Mouse (Mus musculus): ENCODE data around the gene Kctd13. TPM values are rescaled to one million over a fixed set of nuclear protein-coding genes. Genes with fewer than 3 reads are reported as not detected.
"Not testable (repeated sequence)": the region's sequence is repeated elsewhere in the genome, so short reads cannot be mapped to it uniquely, and the experiment has no call there.

Kctd13 gene
- polyA plus RNA-seq, 1 experiment from 2014 or later = 6.2 TPM

DNA sequence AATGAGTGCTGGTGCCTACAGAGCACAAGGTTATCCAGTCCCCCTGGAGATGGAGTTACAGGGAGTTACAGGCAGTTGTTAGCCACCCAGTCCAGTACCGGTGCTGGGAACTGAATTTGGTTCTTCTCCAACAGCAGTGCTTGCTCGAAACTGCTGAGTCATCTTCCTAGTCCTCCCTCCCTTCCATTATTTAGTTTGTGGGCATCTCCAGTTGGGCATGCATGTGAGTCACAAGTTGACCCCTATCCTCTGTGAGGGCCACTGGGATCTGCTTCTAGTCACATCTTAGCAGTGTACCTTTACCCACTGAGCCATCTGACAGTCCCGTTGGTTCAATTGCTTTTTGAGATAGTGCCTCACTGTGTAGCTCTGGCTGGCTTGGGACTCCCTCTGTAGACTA lies 23.1 kb upstream of the Kctd13 start:
- 44% methylated on average over 3 of the region's 3 CpGs for WGBS (ENCODE audit: insufficient replicate concordance)
- no peak for ATAC-seq (ENCODE audit: low read depth)
- Histone ChIP-seq H3K36me3 (no peaks in the 10 kb centered on the region), H3K9me3 (replicated peaks) (no peaks in the 10 kb centered on the region), H3K9ac (no peak overlapping the region), H3K4me3 (replicated peaks) (no peak overlapping the region), H3K27ac (no peak overlapping the region), H3K27me3 (no peaks in the 10 kb centered on the region), H3K4me2 (no peak overlapping the region), H3K4me1 (replicated peaks) (peaks cover 6% of the 10 kb centered on the region)
- DNase-seq = no peak

DNA sequence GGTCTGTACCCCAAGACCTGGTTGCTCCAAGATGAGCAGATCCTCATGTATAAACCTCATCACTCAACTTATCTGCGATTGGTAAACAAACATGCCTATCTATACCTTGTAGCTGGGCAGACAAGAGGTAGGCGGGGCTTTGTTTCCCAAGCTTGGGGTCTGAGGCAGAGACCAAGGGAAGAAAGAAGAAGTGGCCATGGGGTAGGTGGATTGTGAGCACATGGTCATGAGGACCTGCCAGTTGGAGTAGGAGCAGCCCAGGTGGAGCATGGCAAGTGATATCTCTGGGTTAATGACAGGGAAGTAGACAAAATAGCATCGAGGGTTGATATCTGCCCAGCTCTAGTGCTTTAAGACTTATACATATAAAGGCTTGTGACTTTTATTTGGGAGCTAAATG lies 13.8 kb upstream of the Kctd13 start:
- ATAC-seq (ENCODE audit: low read depth) = no peak
- WGBS (ENCODE audit: insufficient replicate concordance) = 65% methylated on average over 3 of the region's 3 CpGs

GRCm38 (mm10) chr7:126918356-126918755 lies 10.3 kb upstream of the Kctd13 start:
- not testable (repeated sequence) for H3K9me3 ChIP-seq (replicated peaks); H3K9ac ChIP-seq; ATAC-seq (ENCODE audit: low read depth); H3K36me3 ChIP-seq; H3K27me3 ChIP-seq; H3K27ac ChIP-seq; DNase-seq; H3K4me2 ChIP-seq; H3K4me3 ChIP-seq (replicated peaks)
- 45% methylated on average over 4 of the region's 4 CpGs for WGBS (ENCODE audit: insufficient replicate concordance)
- H3K4me1 ChIP-seq (replicated peaks) = peaks cover 17% of the 10 kb centered on the region

More for the DNA sequence above, 13.8 kb upstream of the Kctd13 start:
- no peak overlapping the region for H3K4me3 ChIP-seq (replicated peaks)
- no peak overlapping the region for H3K27ac ChIP-seq
- no peaks in the 10 kb centered on the region for H3K36me3 ChIP-seq
- no peaks in the 10 kb centered on the region for H3K9me3 ChIP-seq (replicated peaks)
- H3K9ac ChIP-seq = no peak overlapping the region
- H3K4me1 ChIP-seq (replicated peaks) = no peaks in the 10 kb centered on the region
- DNase-seq = no peak
- no peak overlapping the region for H3K4me2 ChIP-seq
- no peaks in the 10 kb centered on the region for H3K27me3 ChIP-seq

GRCm38 (mm10) chr7:126919973-126920372 lies 8.7 kb upstream of the Kctd13 start:
- H3K9me3 ChIP-seq (replicated peaks) = no peaks in the 10 kb centered on the region
- ATAC-seq (ENCODE audit: low read depth) (no peak), DNase-seq (no peak)
- WGBS (ENCODE audit: insufficient replicate concordance) = 63% methylated on average over 4 of the region's 4 CpGs
- H3K36me3 ChIP-seq = no peaks in the 10 kb centered on the region
- H3K4me2 ChIP-seq = no peak overlapping the region
- H3K27me3 ChIP-seq = no peaks in the 10 kb centered on the region
- H3K4me3 ChIP-seq (replicated peaks) = no peak overlapping the region
- peaks cover 33% of the 10 kb centered on the region for H3K4me1 ChIP-seq (replicated peaks)
- H3K9ac ChIP-seq = no peak overlapping the region
- no peak overlapping the region for H3K27ac ChIP-seq

- H3K4me2 ChIP-seq = no peak overlapping the region
- H3K4me1 ChIP-seq (replicated peaks) = peaks cover 45% of the 10 kb centered on the region
- no peak overlapping the region for H3K9ac ChIP-seq
- no peaks in the 10 kb centered on the region for H3K9me3 ChIP-seq (replicated peaks)
- H3K36me3 ChIP-seq = no peaks in the 10 kb centered on the region
- H3K4me3 ChIP-seq (replicated peaks) = no peak overlapping the region
- no peak for DNase-seq
- no peak overlapping the region for H3K27ac ChIP-seq
- no peak for ATAC-seq (ENCODE audit: low read depth)
- WGBS (ENCODE audit: insufficient replicate concordance) = 62% methylated on average over 2 of the region's 2 CpGs
- no peaks in the 10 kb centered on the region for H3K27me3 ChIP-seq
Observed at GRCm38 (mm10) chr7:126921563-126921962, 7.1 kb upstream of the Kctd13 start.

- no peak for ATAC-seq (ENCODE audit: low read depth)
- no peak for DNase-seq
- 65% methylated on average over 5 of the region's 5 CpGs for WGBS (ENCODE audit: insufficient replicate concordance)
- H3K4me3 ChIP-seq (replicated peaks) = no peak within 1 kb of the TSS
- peak within 1 kb of the TSS; percentile 15 for H3K4me2 ChIP-seq
- peak within 1 kb of the TSS; percentile 30; the same call in 1 of the 2 replicates for H3K27ac ChIP-seq
- H3K36me3 ChIP-seq = no peaks in the 10 kb centered on the region
- no peaks in the 10 kb centered on the region for H3K27me3 ChIP-seq
- H3K9me3 ChIP-seq (replicated peaks) = no peaks in the 10 kb centered on the region
- no peak within 1 kb of the TSS for H3K9ac ChIP-seq
- peaks cover 55% of the 10 kb centered on the region for H3K4me1 ChIP-seq (replicated peaks)
Observed at GRCm38 (mm10) chr7:126922624-126923060, 6.0 kb upstream of the Kctd13 start, which contains the start of gene Tmem219. TSS of gene Tmem219 (minus strand) at chr7:126922917.

- Histone ChIP-seq H3K27me3 (no peaks in the 10 kb centered on the region), H3K27ac (peak overlapping the region; percentile 30; the same call in 1 of the 2 replicates), H3K4me2 (no peak overlapping the region), H3K4me1 (replicated peaks) (peaks cover 63% of the 10 kb centered on the region), H3K9me3 (replicated peaks) (no peaks in the 10 kb centered on the region), H3K36me3 (no peaks in the 10 kb centered on the region), H3K9ac (no peak overlapping the region), H3K4me3 (replicated peaks) (no peak overlapping the region)
- no peak for ATAC-seq (ENCODE audit: low read depth)
- DNase-seq = no peak
- 48% methylated on average over 5 of the region's 5 CpGs for WGBS (ENCODE audit: insufficient replicate concordance)
Observed at GRCm38 (mm10) chr7:126923999-126924398, 4.7 kb upstream of the Kctd13 start.

DNA sequence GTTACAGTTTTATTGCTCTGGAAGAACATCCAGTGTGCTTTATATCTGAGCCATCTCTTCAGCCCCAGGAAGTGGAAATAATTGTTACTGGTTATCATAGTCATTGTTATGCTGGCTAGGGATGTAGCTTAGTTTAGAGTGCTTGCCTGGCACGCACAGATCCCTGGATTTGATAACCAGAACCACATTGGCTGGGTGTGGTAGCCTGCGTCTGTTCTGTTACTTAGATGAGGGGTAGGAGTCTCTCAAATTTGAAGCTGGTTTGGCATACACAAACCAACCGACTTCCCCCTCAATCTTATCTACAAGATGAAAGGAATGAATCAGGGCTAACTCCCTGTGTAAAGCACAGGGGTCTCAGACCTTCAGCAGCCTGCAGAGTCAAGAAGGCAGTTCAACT lies 2.4 kb upstream of the Kctd13 start:
- no peak overlapping the region for H3K9ac ChIP-seq
- H3K4me2 ChIP-seq = no peak overlapping the region
- H3K9me3 ChIP-seq (replicated peaks) = no peaks in the 10 kb centered on the region
- peak; percentile 27; the same call in 1 of the 2 replicates for ATAC-seq (ENCODE audit: low read depth)
- no peak overlapping the region; the same call in 1 of the 2 replicates for H3K27ac ChIP-seq
- peaks cover 9% of the 10 kb centered on the region; the same call in 1 of the 2 replicates for H3K36me3 ChIP-seq
- no peak overlapping the region for H3K4me3 ChIP-seq (replicated peaks)
- no peaks in the 10 kb centered on the region for H3K27me3 ChIP-seq
- peaks cover 79% of the 10 kb centered on the region for H3K4me1 ChIP-seq (replicated peaks)
- DNase-seq = no peak
- WGBS (ENCODE audit: insufficient replicate concordance) = 7% methylated on average over 3 of the region's 3 CpGs

DNA sequence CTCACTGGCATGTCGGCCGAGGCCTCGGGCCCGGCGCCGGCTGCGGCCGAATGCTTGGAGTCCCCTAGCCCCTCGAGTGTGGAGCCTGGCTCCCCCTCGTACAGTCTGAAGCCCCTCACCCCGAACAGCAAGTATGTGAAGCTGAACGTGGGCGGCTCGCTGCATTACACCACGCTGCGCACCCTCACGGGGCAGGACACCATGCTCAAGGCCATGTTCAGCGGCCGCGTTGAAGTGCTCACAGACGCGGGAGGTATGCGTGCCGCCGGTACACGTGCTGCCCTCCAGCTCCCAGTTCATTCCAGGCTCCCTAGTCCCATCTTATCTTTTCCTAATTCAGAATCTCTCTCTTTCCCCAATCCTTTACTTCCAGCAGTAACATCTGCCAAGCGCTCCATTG lies 367 bp downstream of the Kctd13 start:
- H3K9me3 ChIP-seq (replicated peaks) = no peaks in the 10 kb centered on the region
- WGBS (ENCODE audit: insufficient replicate concordance) = 1% methylated on average over 27 of the region's 27 CpGs
- peak overlapping the region; percentile 90 for H3K4me3 ChIP-seq (replicated peaks)
- H3K4me1 ChIP-seq (replicated peaks) = peaks cover 56% of the 10 kb centered on the region
- peak overlapping the region; percentile 84 for H3K27ac ChIP-seq
- H3K36me3 ChIP-seq = peaks cover 25% of the 10 kb centered on the region; the same call in 1 of the 2 replicates
- H3K27me3 ChIP-seq = no peaks in the 10 kb centered on the region
- no peak for DNase-seq
- H3K4me2 ChIP-seq = peak overlapping the region; percentile 100
- peak overlapping the region; percentile 96 for H3K9ac ChIP-seq
- ATAC-seq (ENCODE audit: low read depth) = peak; percentile 50

DNA sequence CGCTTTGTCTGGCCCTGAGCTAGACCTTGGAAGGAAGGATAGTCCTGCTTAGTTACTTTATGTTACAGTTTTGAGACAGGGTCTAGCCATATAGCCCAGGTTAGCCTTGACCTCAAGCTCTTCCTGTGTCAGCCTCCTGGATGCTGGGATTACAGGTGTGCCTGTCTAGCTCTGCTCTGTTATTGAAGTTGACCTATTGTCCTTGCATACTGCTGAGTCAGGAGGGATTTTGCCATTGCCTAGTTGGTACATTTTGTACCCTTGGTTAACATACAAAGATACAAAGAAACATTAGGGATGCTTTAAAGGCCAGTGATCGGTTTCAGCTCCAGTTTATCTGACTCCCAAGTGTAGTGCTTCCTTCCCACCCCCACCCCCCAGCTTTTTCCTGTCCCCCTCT lies 4.0 kb downstream of the Kctd13 start:
- Histone ChIP-seq H3K36me3 (peaks cover 43% of the 10 kb centered on the region), H3K27ac (no peak overlapping the region), H3K4me2 (no peak overlapping the region), H3K4me1 (replicated peaks) (peaks cover 24% of the 10 kb centered on the region), H3K9ac (no peak overlapping the region), H3K9me3 (replicated peaks) (no peaks in the 10 kb centered on the region), H3K4me3 (replicated peaks) (no peak overlapping the region), H3K27me3 (no peaks in the 10 kb centered on the region)
- no peak for DNase-seq
- ATAC-seq (ENCODE audit: low read depth) = no peak
- 63% methylated on average over 2 of the region's 2 CpGs for WGBS (ENCODE audit: insufficient replicate concordance)

- DNase-seq = no peak
- H3K27ac ChIP-seq = no peak overlapping the region
- H3K9ac ChIP-seq = no peak overlapping the region
- H3K9me3 ChIP-seq (replicated peaks) = no peaks in the 10 kb centered on the region
- peaks cover 8% of the 10 kb centered on the region for H3K4me1 ChIP-seq (replicated peaks)
- H3K27me3 ChIP-seq = no peaks in the 10 kb centered on the region
- no peak for ATAC-seq (ENCODE audit: low read depth)
- H3K4me2 ChIP-seq = no peak overlapping the region
- peaks cover 23% of the 10 kb centered on the region for H3K36me3 ChIP-seq
- WGBS (ENCODE audit: insufficient replicate concordance) = 58% methylated on average over 6 of the region's 6 CpGs
- H3K4me3 ChIP-seq (replicated peaks) = no peak overlapping the region
Observed at GRCm38 (mm10) chr7:126941171-126941570, 12.5 kb downstream of the Kctd13 start.

- Histone ChIP-seq H3K4me3 (replicated peaks) (no peak overlapping the region), H3K9ac (no peak overlapping the region), H3K9me3 (replicated peaks) (no peaks in the 10 kb centered on the region), H3K27ac (no peak overlapping the region), H3K36me3 (peaks cover 19% of the 10 kb centered on the region), H3K27me3 (no peaks in the 10 kb centered on the region), H3K4me1 (replicated peaks) (peaks cover 8% of the 10 kb centered on the region), H3K4me2 (no peak overlapping the region)
- no peak for DNase-seq
- WGBS (ENCODE audit: insufficient replicate concordance) = 78% methylated on average over 5 of the region's 5 CpGs
- no peak for ATAC-seq (ENCODE audit: low read depth)
Observed at GRCm38 (mm10) chr7:126941801-126942200, 13.1 kb downstream of the Kctd13 start.
